Mouse (Mus musculus): Measurements from ENCODE around the gene Ddx51. TPM values are rescaled to one million over a fixed set of nuclear protein-coding genes. Genes with fewer than 3 reads are reported as not detected.

The Ddx51 gene
- polyA plus RNA-seq (2021; fragmentation: Nextera tagmentation) = 4.3 and 4.6 TPM in 2 replicates
- long read RNA-seq, experiment 1, full-length matches to known transcripts = 45 of 63 reads
- long read RNA-seq, experiment 1, partial matches to known transcripts = 2 of 63 reads
- long read RNA-seq, experiment 1, other reads (novel, unspliced or antisense) = 16 of 63 reads
- long read RNA-seq, experiment 2, full-length matches to known transcripts = 3 of 7 reads
- long read RNA-seq, experiment 2, partial matches to known transcripts = 4 of 7 reads
- long read RNA-seq, experiment 2, other reads (novel, unspliced or antisense) = 0 of 7 reads

DNA sequence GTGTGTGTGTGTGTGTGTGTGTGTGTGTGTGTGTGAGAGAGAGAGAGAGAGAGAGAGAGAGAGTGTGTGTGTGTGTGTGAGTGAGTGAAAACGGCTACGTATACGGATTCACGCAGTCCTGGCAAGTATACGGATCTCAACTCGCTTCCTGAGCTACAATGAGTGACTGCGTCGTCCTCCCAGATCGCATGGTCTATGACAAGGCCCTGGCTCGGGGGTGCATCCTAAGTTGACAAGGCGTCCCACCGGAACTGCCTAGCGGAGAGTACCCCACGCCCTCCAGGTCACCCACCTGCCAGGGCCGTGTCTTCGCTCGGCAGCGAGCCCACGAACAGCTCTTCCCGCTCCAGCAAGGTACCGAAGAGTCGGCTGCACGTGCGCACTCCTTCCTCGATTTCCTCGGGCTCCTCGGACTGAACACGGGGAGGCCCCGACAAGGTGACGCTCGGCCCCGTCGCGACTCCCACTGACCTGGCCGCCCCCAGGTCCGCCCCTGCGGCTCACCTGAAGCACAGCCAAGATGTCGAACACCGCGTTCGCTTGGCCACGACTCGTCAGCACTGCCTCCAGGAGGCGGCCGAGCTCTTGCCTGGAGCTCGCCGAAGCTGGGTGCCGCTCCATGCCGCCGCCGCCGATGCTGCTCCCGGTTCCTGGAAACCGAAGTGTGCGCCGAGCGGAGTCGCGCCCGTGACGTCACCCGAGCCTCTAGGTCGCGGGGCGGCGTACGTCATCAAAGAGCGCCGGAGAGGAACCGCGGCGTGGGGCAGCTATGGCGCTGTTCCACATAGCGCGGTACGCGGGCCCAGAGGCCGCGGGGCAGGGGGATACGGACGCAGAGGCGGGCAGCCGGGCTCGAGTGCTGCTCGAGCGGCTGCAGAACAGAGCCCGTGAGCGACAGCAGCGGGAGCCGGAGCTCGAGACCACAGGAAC lies at the start of gene Ddx51, which contains the start of gene Noc4l:
Gene Ddx51 (plus strand): TSS at position 733 of the 930 bp plus-strand sequence.
Gene Noc4l (minus strand): TSS at position 699 of the 930 bp plus-strand sequence.

Other genes starting within 250 kb of the Ddx51 start
- gene Fbrsl1, start 204.9 kb upstream of the Ddx51 start, polyA plus RNA-seq (2021; fragmentation: Nextera tagmentation) = 4.5 and 14.4 TPM in 2 replicates
- 25.9 and 78.1 TPM in 2 replicates for gene Galnt9, start 109.1 kb upstream of the Ddx51 start, polyA plus RNA-seq (2021; fragmentation: Nextera tagmentation)
- 27.5 and 29.6 TPM in 2 replicates for gene Noc4l, start within 50 bp of the Ddx51 start, polyA plus RNA-seq (2021; fragmentation: Nextera tagmentation)
- 16.9 and 23.8 TPM in 2 replicates for gene Ep400, start 117.3 kb downstream of the Ddx51 start, polyA plus RNA-seq (2021; fragmentation: Nextera tagmentation)
- 9.4 and 13.1 TPM in 2 replicates for gene Pus1, start 127.2 kb downstream of the Ddx51 start, polyA plus RNA-seq (2021; fragmentation: Nextera tagmentation)
- gene Ulk1, start 156.6 kb downstream of the Ddx51 start, polyA plus RNA-seq (2021; fragmentation: Nextera tagmentation) = 8.3 and 19.8 TPM in 2 replicates
- 25.1 and 25.9 TPM in 2 replicates for gene Hscb, start 186.3 kb downstream of the Ddx51 start, polyA plus RNA-seq (2021; fragmentation: Nextera tagmentation)
- 1.1 and 1.4 TPM in 2 replicates for gene Chek2, start 186.5 kb downstream of the Ddx51 start, polyA plus RNA-seq (2021; fragmentation: Nextera tagmentation)
- gene Ttc28, start 226.4 kb downstream of the Ddx51 start, polyA plus RNA-seq (2021; fragmentation: Nextera tagmentation) = 1.4 and 1.5 TPM in 2 replicates